Mouse (Mus musculus): ENCODE measurements around the gene Gpatch2.
A peak's percentile ranks its signal among the peaks of the same experiment; 100 is the strongest.

Gpatch2 gene

GRCm38 (mm10) chr1:187244734-187245133, 29.4 kb downstream of the Gpatch2 start:
- no peak for DNase-seq (ENCODE audit: extremely low read depth, low read depth)

- no peak for DNase-seq (ENCODE audit: extremely low read depth, low read depth)
Measured at GRCm38 (mm10) chr1:187250741-187251262, 35.5 kb downstream of the Gpatch2 start.

DNA sequence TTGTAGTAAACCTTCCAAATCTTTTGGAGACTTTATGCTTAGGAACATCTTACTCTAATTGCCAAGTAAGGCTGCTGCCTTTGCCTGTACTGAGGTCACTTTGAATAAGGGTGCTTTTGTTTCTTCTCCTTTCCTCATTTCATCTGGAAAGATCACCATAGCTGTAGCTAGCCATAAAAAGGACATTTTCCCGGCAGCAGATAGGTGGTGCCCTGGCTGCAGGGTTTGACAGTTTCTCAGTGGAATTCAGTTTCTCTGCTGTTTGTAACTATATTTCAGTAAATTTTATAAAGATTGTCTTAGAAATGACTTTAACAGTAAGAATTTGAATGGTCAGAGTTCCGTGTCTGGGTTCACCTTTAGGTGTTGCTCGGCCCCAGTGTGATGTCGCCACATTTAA, 43.4 kb downstream of the Gpatch2 start:
- no peak for DNase-seq (ENCODE audit: extremely low read depth, low read depth)

GRCm38 (mm10) chr1:187267601-187268000, 52.3 kb downstream of the Gpatch2 start:
- no peak for DNase-seq (ENCODE audit: extremely low read depth, low read depth)

DNA sequence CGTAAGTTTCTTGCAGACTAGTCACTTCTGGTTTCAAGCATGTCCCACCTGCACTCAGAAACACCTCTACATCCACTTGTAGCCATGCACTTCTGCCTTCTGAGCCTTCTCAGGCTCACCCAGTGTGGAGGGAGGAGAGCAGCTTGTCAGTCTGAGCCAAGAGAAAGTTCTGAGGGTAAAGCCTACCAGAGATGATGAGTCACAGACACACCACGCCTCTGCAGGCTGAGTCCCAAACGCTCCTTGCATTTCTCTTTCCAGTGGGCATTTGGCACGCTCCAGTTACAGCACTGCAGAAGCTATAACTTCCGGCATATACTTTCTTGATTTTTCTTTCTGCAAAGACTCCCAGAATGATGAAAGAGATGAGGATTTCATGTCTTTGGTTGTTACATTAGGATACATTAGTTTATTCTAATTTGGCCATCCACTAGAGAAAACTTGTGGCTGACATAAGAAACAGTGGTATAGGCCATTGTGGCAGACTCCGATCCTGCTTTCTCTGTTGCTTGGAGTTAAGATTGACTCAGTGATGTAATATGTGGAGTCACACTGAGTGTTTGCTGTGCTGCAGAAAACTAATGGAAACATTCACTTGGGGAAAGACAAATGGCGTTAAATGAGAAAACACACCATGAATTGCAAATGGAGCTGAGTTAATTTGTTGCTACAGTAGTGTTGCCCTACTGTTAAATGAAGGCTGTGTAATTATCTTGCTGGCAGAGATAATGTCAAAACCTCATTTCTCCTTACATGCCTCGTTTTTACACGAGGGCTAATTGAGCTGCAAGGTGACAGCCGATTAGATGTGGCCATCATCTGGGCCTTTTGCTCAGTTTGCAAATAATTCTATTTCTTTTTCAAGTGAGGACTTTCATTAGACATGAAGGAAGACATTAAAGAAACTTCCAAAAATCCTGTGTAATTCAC, 55.3 kb downstream of the Gpatch2 start:
- no peak for DNase-seq (ENCODE audit: extremely low read depth, low read depth)

DNA sequence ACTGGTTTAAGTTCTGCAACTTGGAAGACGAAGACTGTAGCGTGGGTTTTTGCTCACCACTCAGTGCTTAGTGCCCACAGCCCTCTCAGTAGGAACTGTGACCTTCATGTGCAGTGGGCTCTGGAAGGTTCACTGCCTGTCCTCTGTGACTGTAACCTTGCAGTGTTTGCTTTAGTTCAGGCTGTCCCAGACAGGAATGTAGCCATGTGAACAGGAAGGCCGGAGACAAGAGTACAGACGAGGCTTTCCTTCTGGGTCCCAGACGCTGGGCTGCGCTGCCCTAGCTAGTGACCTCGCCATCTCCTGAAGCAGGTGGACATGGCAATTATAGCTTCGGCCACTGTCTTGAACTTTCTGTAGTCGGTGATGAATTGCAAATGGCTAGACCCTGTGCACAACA, 62.0 kb downstream of the Gpatch2 start:
- no peak for DNase-seq (ENCODE audit: extremely low read depth, low read depth)

DNA sequence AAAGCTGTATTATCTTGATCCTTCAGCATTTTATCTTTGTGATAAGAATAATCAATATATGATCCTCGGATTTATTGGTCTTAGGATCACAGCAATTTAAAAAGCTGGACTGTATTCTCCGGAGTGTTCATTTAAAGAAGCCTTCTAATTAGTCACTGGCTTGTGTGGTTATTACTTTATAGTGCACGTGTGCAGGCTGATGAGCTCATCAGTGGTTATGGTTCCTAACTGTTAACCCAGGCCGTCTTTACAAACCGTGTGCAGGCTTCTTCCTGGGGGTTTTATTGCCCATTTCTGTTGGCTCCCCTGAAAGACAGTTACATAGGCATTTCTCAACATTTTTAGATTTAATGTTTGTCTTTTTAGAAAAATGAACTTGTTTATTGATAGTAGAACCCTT, 63.2 kb downstream of the Gpatch2 start:
- no peak for DNase-seq (ENCODE audit: extremely low read depth, low read depth)

DNA sequence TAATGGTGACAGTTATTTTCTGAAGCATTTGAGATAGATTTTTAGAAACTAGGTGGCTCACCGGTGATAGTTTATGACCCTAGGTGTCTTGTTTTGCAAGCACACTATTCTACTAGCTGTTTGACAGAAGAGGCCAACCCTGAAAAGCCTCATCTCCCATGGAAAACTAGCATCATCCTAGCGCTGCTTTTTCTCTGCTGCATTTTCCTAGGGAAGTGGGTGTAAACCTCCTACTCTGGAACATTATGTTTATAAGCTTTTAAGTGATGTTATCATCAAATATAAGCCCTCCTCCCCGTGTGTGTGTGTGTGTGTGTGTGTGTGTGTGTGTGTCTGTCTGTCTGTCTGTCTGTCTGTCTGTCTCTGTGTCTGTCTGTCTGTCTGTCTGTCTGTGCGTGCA, 64.5 kb downstream of the Gpatch2 start:
- DNase-seq (ENCODE audit: extremely low read depth, low read depth): no peak

DNA sequence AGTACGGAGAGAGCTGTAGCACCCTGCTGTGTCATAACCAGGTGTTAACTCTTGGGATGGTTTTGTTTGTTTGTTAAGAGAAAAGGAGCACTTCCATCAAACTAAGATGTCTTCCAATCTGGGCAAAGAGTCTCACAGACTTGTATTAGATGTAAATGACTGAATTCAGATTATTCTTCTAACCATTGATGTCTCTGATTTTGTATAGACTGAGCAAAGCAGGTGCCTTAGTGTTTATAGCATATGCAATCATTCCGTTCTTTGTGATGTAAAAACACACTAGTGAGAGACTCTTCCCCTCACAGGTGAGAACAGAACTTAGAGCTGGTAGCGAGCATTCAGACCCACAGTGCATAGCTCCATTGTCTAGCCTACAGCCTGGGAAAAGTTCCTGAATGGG, 67.0 kb downstream of the Gpatch2 start:
- DNase-seq (ENCODE audit: extremely low read depth, low read depth): no peak

DNA sequence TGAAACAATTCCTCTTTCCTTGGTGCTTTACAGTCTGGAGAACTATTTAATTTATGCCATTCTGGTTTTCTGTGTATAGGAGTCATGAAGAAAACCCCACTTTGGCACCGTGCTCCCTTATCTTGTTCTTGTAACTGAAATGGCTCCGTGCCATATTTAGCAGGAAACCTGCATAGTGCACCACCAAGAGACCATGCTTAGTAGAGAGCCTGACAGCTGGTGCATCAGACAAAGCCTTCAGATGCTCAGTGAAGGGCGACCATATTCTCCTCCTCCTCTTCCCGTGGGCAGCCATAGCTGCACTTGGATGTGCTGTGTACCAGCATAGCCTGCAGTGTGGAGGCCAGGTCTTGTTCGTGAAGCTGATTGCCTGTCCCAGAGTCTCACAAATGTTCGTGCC, 67.5 kb downstream of the Gpatch2 start:
- peak; percentile 73 for DNase-seq (ENCODE audit: extremely low read depth, low read depth)

DNA sequence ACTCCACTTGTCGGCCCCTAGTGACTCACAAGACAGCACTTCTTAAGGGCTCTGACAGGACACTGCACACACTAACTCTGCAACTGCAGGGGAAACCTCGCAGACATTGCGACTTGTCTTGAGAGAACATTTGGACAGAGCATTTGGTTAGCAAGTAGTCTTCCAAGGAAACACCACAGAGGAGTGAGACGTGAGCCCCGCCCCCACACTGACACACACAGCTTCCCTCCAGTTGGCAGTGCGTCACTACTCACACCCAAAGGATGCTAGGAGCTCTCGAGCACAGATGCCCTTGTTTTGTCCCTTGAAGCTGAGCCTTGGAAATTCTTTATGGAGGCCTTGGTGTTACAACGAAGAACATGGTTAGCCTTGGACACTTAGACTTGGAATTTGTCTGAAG, 70.4 kb downstream of the Gpatch2 start:
- DNase-seq (ENCODE audit: extremely low read depth, low read depth): no peak

GRCm38 (mm10) chr1:187286411-187286810, 71.1 kb downstream of the Gpatch2 start:
- DNase-seq (ENCODE audit: extremely low read depth, low read depth): no peak

DNA sequence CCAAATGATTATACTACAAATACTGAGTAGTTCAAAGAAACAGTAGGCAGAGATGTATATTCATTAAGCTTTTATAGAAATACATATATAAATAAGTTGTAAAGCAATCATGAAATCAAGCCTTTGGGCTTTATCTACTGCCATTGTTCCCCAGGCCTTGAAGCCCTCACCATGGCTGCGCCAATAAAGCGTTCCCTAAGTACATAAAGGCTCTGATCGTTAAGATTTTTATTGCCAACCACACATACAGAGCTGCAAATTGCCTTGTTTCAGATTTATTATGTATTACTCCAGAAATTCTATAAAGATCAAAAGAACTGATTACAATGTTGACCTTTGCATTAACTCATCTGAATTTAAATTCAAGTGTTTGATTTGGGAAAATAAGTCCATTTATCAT, 71.6 kb downstream of the Gpatch2 start:
- no peak for DNase-seq (ENCODE audit: extremely low read depth, low read depth)

DNA sequence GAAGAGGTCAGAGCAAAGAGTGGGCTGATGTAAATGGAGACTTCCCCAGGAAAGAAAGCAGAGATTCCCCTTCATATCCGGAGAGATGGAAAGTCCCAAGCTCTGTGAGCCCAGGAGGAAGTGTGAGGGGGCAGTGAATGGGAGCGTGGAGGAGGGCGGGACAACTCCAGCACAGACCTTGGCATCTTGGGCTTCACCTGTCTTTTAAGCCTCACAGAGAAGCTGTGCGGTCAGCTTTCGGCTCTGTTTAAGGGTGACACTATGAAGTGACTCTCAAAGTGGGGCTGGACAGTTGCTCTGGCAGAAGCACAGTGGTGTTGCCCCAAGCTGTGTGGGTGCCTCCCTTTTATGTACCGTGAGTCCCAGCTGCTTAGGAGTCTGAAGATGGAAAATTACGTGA, 74.9 kb downstream of the Gpatch2 start:
- no peak for DNase-seq (ENCODE audit: extremely low read depth, low read depth)

- no peak for DNase-seq (ENCODE audit: extremely low read depth, low read depth)
Measured at GRCm38 (mm10) chr1:187291480-187292394, 76.4 kb downstream of the Gpatch2 start.

GRCm38 (mm10) chr1:187292395-187292749, 77.1 kb downstream of the Gpatch2 start:
- no peak for DNase-seq (ENCODE audit: extremely low read depth, low read depth)

- no peak for DNase-seq (ENCODE audit: extremely low read depth, low read depth)
Measured at GRCm38 (mm10) chr1:187293233-187293632, 77.9 kb downstream of the Gpatch2 start.

GRCm38 (mm10) chr1:187294522-187294921, 79.2 kb downstream of the Gpatch2 start:
- DNase-seq (ENCODE audit: extremely low read depth, low read depth): no peak

DNA sequence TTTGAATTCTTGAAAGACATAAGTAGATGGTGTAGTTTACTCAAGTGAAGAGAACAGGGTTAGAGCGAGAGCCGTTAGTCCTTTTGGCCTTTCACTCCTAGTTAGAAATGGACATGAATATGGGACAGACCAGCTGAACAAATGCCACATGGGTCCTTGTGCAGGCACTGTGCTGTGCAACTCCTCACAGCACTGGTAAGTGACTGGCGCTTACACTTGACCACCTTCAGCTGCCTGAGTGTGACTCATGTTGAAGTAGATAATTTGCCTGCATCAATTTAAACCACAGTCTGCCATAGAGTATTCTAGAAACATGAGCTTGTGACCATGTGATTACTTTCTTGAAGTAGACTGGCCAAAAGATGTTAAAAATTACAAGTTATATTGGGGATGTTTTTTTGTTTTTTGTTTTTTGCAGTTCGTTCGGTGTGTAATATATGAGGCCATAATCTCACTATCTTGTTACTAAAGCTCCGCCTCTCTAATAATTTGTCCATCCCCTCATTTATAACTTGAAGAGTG, 79.8 kb downstream of the Gpatch2 start:
- DNase-seq (ENCODE audit: extremely low read depth, low read depth): no peak

DNA sequence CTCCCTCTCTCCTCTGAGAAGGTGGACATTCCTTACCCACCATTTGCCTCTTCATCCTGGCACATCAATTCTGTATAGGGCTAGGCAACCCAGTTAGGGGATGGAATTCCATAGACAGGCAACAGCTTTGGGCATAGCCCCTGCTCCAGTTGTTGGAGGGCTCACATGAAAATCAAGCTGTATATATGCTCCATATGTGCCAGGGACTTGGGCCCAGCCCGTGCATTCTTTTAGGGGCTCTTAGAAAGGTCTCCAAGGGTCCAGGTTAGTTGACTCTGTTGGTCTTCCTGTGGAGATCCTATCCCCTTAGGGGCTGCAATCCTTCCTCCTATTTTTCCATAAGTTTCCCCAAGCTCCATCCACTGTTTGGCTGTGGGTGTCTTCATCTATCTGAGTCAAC, 80.4 kb downstream of the Gpatch2 start:
- DNase-seq (ENCODE audit: extremely low read depth, low read depth): no peak

DNA sequence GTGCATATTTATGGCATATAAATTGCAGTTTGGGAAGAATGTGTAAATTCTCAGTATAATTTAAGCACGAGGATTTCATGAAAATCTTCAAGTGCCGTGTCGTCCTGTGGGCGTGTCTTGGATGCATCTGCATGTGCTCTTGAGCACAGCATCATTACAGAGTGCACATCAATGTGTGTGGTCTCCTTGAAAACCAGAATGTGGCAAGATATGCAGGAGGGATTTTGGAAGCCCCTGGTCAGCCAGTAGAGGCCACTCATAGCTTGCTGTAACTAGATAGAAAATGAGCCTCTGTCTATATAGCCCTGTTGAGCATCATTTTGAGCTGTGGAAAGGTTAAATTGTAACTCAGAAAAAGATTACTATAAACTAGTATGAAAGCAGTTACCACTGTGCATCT, 83.9 kb downstream of the Gpatch2 start:
- no peak for DNase-seq (ENCODE audit: extremely low read depth, low read depth)

GRCm38 (mm10) chr1:187300626-187301025, 85.3 kb downstream of the Gpatch2 start:
- no peak for DNase-seq (ENCODE audit: extremely low read depth, low read depth)

Measured in MEL-GATA-1-ER (cell line).